Mouse (Mus musculus) G1E (cell line): Measurements from ENCODE around the gene Gm20661. TPM values are rescaled to one million over a fixed set of nuclear protein-coding genes. Genes with fewer than 3 reads are reported as not detected.

Experiments used
- ATAC-seq: 2 replicates; pipeline ENCODE4 v1.8.0; 2016; ENCODE audit warnings: mild to moderate bottlenecking; ENCODE audit not compliant: insufficient number of reproducible peaks, poor library complexity, low FRiP score, severe bottlenecking; ENCODE audit errors: extremely low read depth
- DNase-seq: peaks from one replicate; pipeline ENCODE4 v3.0.0; 2012; ENCODE audit warnings: low spot score
- H3K27me3 ChIP-seq: 2 replicates; pipeline ENCODE4 v1.6.1; 2012; ENCODE audit warnings: mild to moderate bottlenecking, low read length, inconsistent platforms; ENCODE audit not compliant: insufficient read depth
- H3K36me3 ChIP-seq: replicated peaks from 2 replicates; pipeline ENCODE3; 2012; ENCODE audit warnings: mild to moderate bottlenecking, inconsistent platforms
- H3K4me1 ChIP-seq: 2 replicates; pipeline ENCODE4 v1.6.1; 2012; ENCODE audit warnings: low read depth, low read length, inconsistent platforms, mixed read lengths; ENCODE audit not compliant: insufficient read depth
- H3K4me3 ChIP-seq: 2 replicates; pipeline ENCODE4 v1.5.1; 2012; ENCODE audit warnings: low read depth, mild to moderate bottlenecking, inconsistent platforms, low read length, moderate library complexity, mixed read lengths
- H3K9me3 ChIP-seq: replicated peaks from 2 replicates; pipeline ENCODE4 v1.6.1; 2012; ENCODE audit warnings: inconsistent platforms
- CTCF ChIP-seq: IDR thresholded peaks from 2 replicates; pipeline ENCODE4 v1.5.1; 2012; ENCODE audit warnings: low read depth, low read length, inconsistent platforms, mixed read lengths
- GATA1 ChIP-seq: IDR thresholded peaks from 2 replicates; pipeline ENCODE4 v1.6.1; 2012; ENCODE audit warnings: borderline replicate concordance, low read length, inconsistent platforms, mixed read lengths
- GATA2 ChIP-seq: IDR thresholded peaks from 2 replicates; pipeline ENCODE4 v1.6.1; 2012; ENCODE audit warnings: low read depth, low read length, inconsistent platforms, borderline replicate concordance
- POLR2AphosphoS5 ChIP-seq: IDR thresholded peaks from 2 replicates; pipeline ENCODE4 v1.6.1; 2012; ENCODE audit warnings: low read depth, low read length, inconsistent platforms; ENCODE audit not compliant: insufficient replicate concordance
- TAL1 ChIP-seq: conservative IDR thresholded peaks from 2 replicates; pipeline ENCODE4 v1.6.1; 2012; ENCODE audit warnings: low read depth, low read length, inconsistent platforms, mixed read lengths
- polyA plus RNA-seq: library from polyadenylated mRNA; stranded (reverse); fragments of >175 nt; gene quantifications from 2 replicates; pipeline ENCODE4 v1.2.3, GENCODE M21; 2012
- total RNA-seq, 2 experiments: library from RNA; stranded (forward) in 1 of 2; stranded (reverse) in 1 of 2; fragments of 200-1000 nt in 1 of 2; fragments of >200 nt in 1 of 2; fragmentation: Nextera tagmentation in 1 of 2; gene quantifications; 2 replicates each; pipeline ENCODE4 v1.2.3; 2014 to 2017

The Gm20661 gene
- total and polyA plus RNA-seq, 3 experiments: 0.15 to 1.8 (median 0.75) TPM

GRCm38 (mm10) chr9:107984052-107984753 lies 1.3 kb downstream of the Gm20661 start:
- TF ChIP-seq TAL1: no peak
- TF ChIP-seq CTCF: no peak
- TF ChIP-seq GATA1: no peak
- no peak; the same call in 1 of the 2 replicates for TF ChIP-seq POLR2AphosphoS5
- TF ChIP-seq GATA2: no peak
- Histone ChIP-seq H3K4me3 (peak overlapping the region; percentile 83), H3K36me3 (peaks cover 59% of the 10 kb centered on the region), H3K4me1 (peaks cover 81% of the 10 kb centered on the region), H3K9me3 (no peaks in the 10 kb centered on the region), H3K27me3 (no peaks in the 10 kb centered on the region)
- DNase-seq (no peak), ATAC-seq (no peak)

GRCm38 (mm10) chr9:107984754-107985055 lies 1.8 kb downstream of the Gm20661 start:
- TF ChIP-seq POLR2AphosphoS5 (no peak), TAL1 (no peak), CTCF (no peak), GATA1 (no peak), GATA2 (no peak)
- Histone ChIP-seq H3K4me3 (peak overlapping the region; percentile 83), H3K27me3 (no peaks in the 10 kb centered on the region), H3K9me3 (no peaks in the 10 kb centered on the region), H3K4me1 (peaks cover 79% of the 10 kb centered on the region), H3K36me3 (peaks cover 54% of the 10 kb centered on the region)
- ATAC-seq (no peak), DNase-seq (no peak)

- H3K36me3 ChIP-seq: peaks cover 46% of the 10 kb centered on the region
- peak; percentile 68 for DNase-seq
- peaks cover 79% of the 10 kb centered on the region for H3K4me1 ChIP-seq
- peak within 1 kb of the TSS; percentile 83 for H3K4me3 ChIP-seq
- no peaks in the 10 kb centered on the region for H3K9me3 ChIP-seq
- peak; percentile 22 for ATAC-seq
- no peaks in the 10 kb centered on the region for H3K27me3 ChIP-seq
- TF ChIP-seq GATA2 (no peak), TAL1 (no peak), GATA1 (no peak), POLR2AphosphoS5 (no peak), CTCF (no peak)
Measured at GRCm38 (mm10) chr9:107985131-107986119, 2.6 kb downstream of the Gm20661 start, which contains the start of gene Inka1. Gene Inka1, minus strand, starts transcription at chr9:107985879.

- H3K4me3 ChIP-seq: peak overlapping the region; percentile 83
- H3K9me3 ChIP-seq: no peaks in the 10 kb centered on the region
- H3K36me3 ChIP-seq: peaks cover 37% of the 10 kb centered on the region
- DNase-seq (no peak), ATAC-seq (no peak)
- TF ChIP-seq GATA2: peak; percentile 79; the same call in 1 of the 2 replicates
- TF ChIP-seq TAL1: no peak
- TF ChIP-seq CTCF: peak; percentile 62
- TF ChIP-seq GATA1: no peak
- H3K4me1 ChIP-seq: peaks cover 69% of the 10 kb centered on the region
- 0 out of 2 replicates have a peak, but pooled peaks cover 4% of the 10 kb centered on the region for H3K27me3 ChIP-seq
Measured at GRCm38 (mm10) chr9:107986376-107986775, 3.5 kb downstream of the Gm20661 start.

GRCm38 (mm10) chr9:107987950-107988349 lies 5.1 kb downstream of the Gm20661 start:
- no peak overlapping the region for H3K4me3 ChIP-seq
- TF ChIP-seq GATA2 (no peak), GATA1 (no peak), CTCF (no peak), POLR2AphosphoS5 (no peak), TAL1 (no peak)
- peaks cover 23% of the 10 kb centered on the region for H3K36me3 ChIP-seq
- H3K4me1 ChIP-seq: peaks cover 53% of the 10 kb centered on the region
- no peak for DNase-seq
- no peak for ATAC-seq
- peaks cover 12% of the 10 kb centered on the region for H3K27me3 ChIP-seq
- no peaks in the 10 kb centered on the region for H3K9me3 ChIP-seq

- ATAC-seq: no peak
- peaks cover 28% of the 10 kb centered on the region for H3K27me3 ChIP-seq
Measured at GRCm38 (mm10) chr9:107992197-107992596, 9.3 kb downstream of the Gm20661 start, which contains the start of gene Cdhr4. Gene Cdhr4, plus strand, starts transcription at chr9:107992497.

More at GRCm38 (mm10) chr9:107992197-107992596, 9.3 kb downstream of the Gm20661 start, which contains the start of gene Cdhr4:
- H3K9me3 ChIP-seq: no peaks in the 10 kb centered on the region
- TF ChIP-seq CTCF (no peak), GATA2 (no peak), POLR2AphosphoS5 (no peak), TAL1 (no peak), GATA1 (no peak)
- H3K36me3 ChIP-seq: no peaks in the 10 kb centered on the region
- peaks cover 23% of the 10 kb centered on the region for H3K4me1 ChIP-seq
- no peak for DNase-seq
- no peak within 1 kb of the TSS for H3K4me3 ChIP-seq
